Mouse (Mus musculus): ENCODE data around the gene Olfr286. TPM values are rescaled to one million over a fixed set of nuclear protein-coding genes. Genes with fewer than 3 reads are reported as not detected.

The Olfr286 gene
- polyA plus RNA-seq, 1 experiment from 2014 or later = not detected

DNA sequence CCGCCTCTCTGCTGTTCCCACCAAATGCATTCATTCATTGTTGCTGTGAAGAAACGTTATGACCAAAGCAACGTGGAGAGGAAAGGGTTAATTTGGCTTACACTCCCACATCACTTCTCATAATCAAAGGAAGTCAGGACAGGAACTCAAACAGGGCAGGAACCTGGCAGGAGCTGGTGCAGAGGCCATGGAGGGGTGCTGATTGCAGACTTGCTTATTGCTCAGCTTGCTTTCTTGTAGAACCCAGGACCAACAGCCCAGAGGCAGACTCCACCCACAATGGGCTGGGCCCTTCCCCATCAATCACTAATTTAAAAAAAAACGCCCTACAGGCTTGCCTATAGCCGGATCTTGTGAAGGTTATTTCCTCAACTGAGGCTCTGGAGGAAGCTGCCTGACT lies 20.1 kb downstream of the Olfr286 start:
- no peaks in the 10 kb centered on the region for H3K4me1 ChIP-seq (ENCODE audit: control insufficient read depth, insufficient read depth, low read length)
- H3K9me3 ChIP-seq (ENCODE audit: control insufficient read depth, low read depth, low read length) = no peaks in the 10 kb centered on the region
- no peaks in the 10 kb centered on the region for H3K36me3 ChIP-seq (ENCODE audit: control insufficient read depth, insufficient read depth, low read length)
- ATAC-seq (ENCODE audit: insufficient number of reproducible peaks, insufficient read depth, low FRiP score, low read depth) = no peak
- no peak overlapping the region for H3K27ac ChIP-seq (ENCODE audit: low read length)
- no peaks in the 10 kb centered on the region for H3K27me3 ChIP-seq (ENCODE audit: control insufficient read depth, insufficient read depth, low read length)
- WGBS = 60% methylated on average over 5 of the region's 5 CpGs
- no peak overlapping the region for H3K4me3 ChIP-seq (ENCODE audit: low read depth, low read length)
- no peak overlapping the region for H3K9ac ChIP-seq (replicated peaks; ENCODE audit: low read depth, low read length)
- H3K4me2 ChIP-seq (replicated peaks; ENCODE audit: low read depth, low read length) = no peak overlapping the region

DNA sequence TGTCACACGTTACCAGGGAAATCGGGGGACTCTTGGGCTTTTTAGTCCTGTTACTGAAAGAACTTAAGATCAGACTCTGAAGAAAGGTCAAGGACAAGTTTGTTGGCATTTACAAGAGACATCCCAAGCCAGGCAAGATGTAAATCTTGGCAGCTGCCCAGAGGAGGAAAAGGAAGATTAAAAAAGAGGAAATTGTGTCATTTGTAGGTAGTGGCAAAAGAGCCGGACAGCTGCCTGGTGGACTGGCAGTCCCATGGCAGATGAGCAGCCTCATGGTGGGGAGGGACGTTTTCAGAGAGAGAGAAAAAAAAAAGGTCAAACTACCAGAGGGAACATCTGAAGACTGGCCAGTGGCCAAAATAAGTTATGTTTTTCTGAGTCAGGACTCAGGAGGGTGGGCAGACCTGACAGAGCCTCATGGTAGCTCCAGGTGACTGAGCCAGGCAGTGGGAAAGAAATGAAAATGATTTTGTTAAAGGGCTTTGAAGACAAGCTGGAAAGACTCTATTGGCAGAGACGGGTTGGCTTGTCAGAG lies 20.8 kb downstream of the Olfr286 start:
- Histone ChIP-seq H3K27ac (ENCODE audit: low read length) (no peak overlapping the region), H3K9ac (replicated peaks; ENCODE audit: low read depth, low read length) (no peak overlapping the region), H3K4me3 (ENCODE audit: low read depth, low read length) (no peak overlapping the region), H3K4me2 (replicated peaks; ENCODE audit: low read depth, low read length) (no peak overlapping the region), H3K9me3 (ENCODE audit: control insufficient read depth, low read depth, low read length) (no peaks in the 10 kb centered on the region), H3K27me3 (ENCODE audit: control insufficient read depth, insufficient read depth, low read length) (no peaks in the 10 kb centered on the region), H3K4me1 (ENCODE audit: control insufficient read depth, insufficient read depth, low read length) (no peaks in the 10 kb centered on the region), H3K36me3 (ENCODE audit: control insufficient read depth, insufficient read depth, low read length) (no peaks in the 10 kb centered on the region)
- WGBS = 72% methylated on average over 5 of the region's 5 CpGs
- no peak for ATAC-seq (ENCODE audit: insufficient number of reproducible peaks, insufficient read depth, low FRiP score, low read depth)

- no peaks in the 10 kb centered on the region for H3K36me3 ChIP-seq (ENCODE audit: control insufficient read depth, insufficient read depth, low read length)
- H3K9ac ChIP-seq (replicated peaks; ENCODE audit: low read depth, low read length) = no peak overlapping the region
- H3K27ac ChIP-seq (ENCODE audit: low read length) = no peak overlapping the region
- 75% methylated on average over 7 of the region's 7 CpGs for WGBS
- no peaks in the 10 kb centered on the region for H3K27me3 ChIP-seq (ENCODE audit: control insufficient read depth, insufficient read depth, low read length)
- no peaks in the 10 kb centered on the region for H3K4me1 ChIP-seq (ENCODE audit: control insufficient read depth, insufficient read depth, low read length)
- no peaks in the 10 kb centered on the region for H3K9me3 ChIP-seq (ENCODE audit: control insufficient read depth, low read depth, low read length)
- no peak overlapping the region for H3K4me2 ChIP-seq (replicated peaks; ENCODE audit: low read depth, low read length)
- ATAC-seq (ENCODE audit: insufficient number of reproducible peaks, insufficient read depth, low FRiP score, low read depth) = no peak
- no peak overlapping the region for H3K4me3 ChIP-seq (ENCODE audit: low read depth, low read length)
Measured at GRCm38 (mm10) chr15:98209676-98210075, 24.6 kb downstream of the Olfr286 start.

GRCm38 (mm10) chr15:98195442-98195841 lies 38.8 kb downstream of the Olfr286 start, which contains the start of gene Olfr288:
Gene Olfr288 (minus strand): TSS chr15:98195542.
- H3K27me3 ChIP-seq (ENCODE audit: control insufficient read depth, insufficient read depth, low read length) = no peaks in the 10 kb centered on the region
- H3K27ac ChIP-seq (ENCODE audit: low read length) = no peak within 1 kb of the TSS
- WGBS = 66% methylated on average over 3 of the region's 3 CpGs
- no peaks in the 10 kb centered on the region for H3K36me3 ChIP-seq (ENCODE audit: control insufficient read depth, insufficient read depth, low read length)
- H3K4me2 ChIP-seq (replicated peaks; ENCODE audit: low read depth, low read length) = no peak within 1 kb of the TSS
- no peak within 1 kb of the TSS for H3K9ac ChIP-seq (replicated peaks; ENCODE audit: low read depth, low read length)
- H3K4me3 ChIP-seq (ENCODE audit: low read depth, low read length) = no peak within 1 kb of the TSS
- ATAC-seq (ENCODE audit: insufficient number of reproducible peaks, insufficient read depth, low FRiP score, low read depth) = no peak
- H3K4me1 ChIP-seq (ENCODE audit: control insufficient read depth, insufficient read depth, low read length) = no peaks in the 10 kb centered on the region
- no peaks in the 10 kb centered on the region for H3K9me3 ChIP-seq (ENCODE audit: control insufficient read depth, low read depth, low read length)

DNA sequence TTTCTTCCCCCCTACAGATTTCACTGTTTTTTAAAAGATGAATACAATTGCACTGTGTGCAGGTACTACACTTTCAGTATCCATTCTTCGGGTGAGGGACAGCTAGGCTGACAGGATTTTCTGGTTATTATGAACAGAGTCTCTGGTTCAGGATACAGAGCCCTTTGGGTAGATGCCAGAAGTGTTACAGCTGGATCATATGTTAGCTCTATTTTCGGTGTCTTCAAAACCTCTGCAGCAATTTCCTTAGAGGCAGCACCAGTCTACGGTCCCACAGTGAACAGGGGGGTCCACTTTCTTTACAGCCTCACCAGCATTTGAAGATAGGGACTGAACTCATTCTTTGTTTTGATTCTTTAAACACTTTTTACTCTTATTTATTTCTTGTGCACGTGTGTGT lies 49.8 kb downstream of the Olfr286 start:
- H3K36me3 ChIP-seq (ENCODE audit: control insufficient read depth, insufficient read depth, low read length) = no peaks in the 10 kb centered on the region
- no peaks in the 10 kb centered on the region for H3K4me1 ChIP-seq (ENCODE audit: control insufficient read depth, insufficient read depth, low read length)
- H3K27ac ChIP-seq (ENCODE audit: low read length) = no peak overlapping the region
- H3K9ac ChIP-seq (replicated peaks; ENCODE audit: low read depth, low read length) = no peak overlapping the region
- no peaks in the 10 kb centered on the region for H3K9me3 ChIP-seq (ENCODE audit: control insufficient read depth, low read depth, low read length)
- no peak overlapping the region for H3K4me3 ChIP-seq (ENCODE audit: low read depth, low read length)
- ATAC-seq (ENCODE audit: insufficient number of reproducible peaks, insufficient read depth, low FRiP score, low read depth) = no peak
- WGBS = 61% methylated on average over 4 of the region's 4 CpGs
- no peak overlapping the region for H3K4me2 ChIP-seq (replicated peaks; ENCODE audit: low read depth, low read length)
- no peaks in the 10 kb centered on the region for H3K27me3 ChIP-seq (ENCODE audit: control insufficient read depth, insufficient read depth, low read length)

DNA sequence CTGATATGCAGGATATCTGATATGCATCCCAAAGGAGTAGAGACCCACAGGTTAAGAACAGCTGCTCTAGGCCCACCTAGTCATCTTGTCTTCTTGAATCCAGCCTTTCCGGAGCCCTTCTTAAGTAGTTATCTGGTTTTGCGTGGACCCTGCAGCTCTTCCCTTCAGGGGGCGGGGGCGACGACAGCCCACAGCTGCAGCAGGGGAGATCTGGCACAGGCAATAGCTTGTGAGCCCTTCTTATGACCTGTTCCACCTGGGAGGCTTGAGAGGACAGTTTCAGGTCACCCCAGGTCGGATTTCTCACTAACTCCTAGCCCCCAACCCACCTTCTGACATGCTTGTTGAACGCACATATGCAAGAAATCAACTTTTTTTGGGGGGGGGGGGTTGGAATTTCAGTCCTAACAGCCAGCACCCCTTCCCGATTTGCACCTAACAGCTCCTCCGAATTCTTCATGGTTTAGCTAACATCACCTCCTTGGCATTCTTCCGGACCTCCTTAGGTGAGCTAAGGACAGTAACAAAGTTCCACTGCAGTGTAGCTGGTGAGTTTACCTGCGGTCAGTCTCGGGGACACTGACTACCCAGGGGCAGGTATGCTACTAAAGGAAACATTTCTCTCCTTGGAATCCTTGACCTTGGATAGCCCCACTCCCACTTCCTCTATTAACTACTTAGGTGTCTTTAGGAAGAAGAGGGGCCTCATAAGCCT lies 52.2 kb downstream of the Olfr286 start:
- H3K4me3 ChIP-seq (ENCODE audit: low read depth, low read length) = no peak overlapping the region
- H3K4me2 ChIP-seq (replicated peaks; ENCODE audit: low read depth, low read length) = no peak overlapping the region
- no peaks in the 10 kb centered on the region for H3K4me1 ChIP-seq (ENCODE audit: control insufficient read depth, insufficient read depth, low read length)
- WGBS = 68% methylated on average over 12 of the region's 12 CpGs
- no peak for ATAC-seq (ENCODE audit: insufficient number of reproducible peaks, insufficient read depth, low FRiP score, low read depth)
- H3K9ac ChIP-seq (replicated peaks; ENCODE audit: low read depth, low read length) = no peak overlapping the region
- no peaks in the 10 kb centered on the region for H3K36me3 ChIP-seq (ENCODE audit: control insufficient read depth, insufficient read depth, low read length)
- no peak overlapping the region for H3K27ac ChIP-seq (ENCODE audit: low read length)
- no peaks in the 10 kb centered on the region for H3K27me3 ChIP-seq (ENCODE audit: control insufficient read depth, insufficient read depth, low read length)
- no peaks in the 10 kb centered on the region for H3K9me3 ChIP-seq (ENCODE audit: control insufficient read depth, low read depth, low read length)

- H3K27me3 ChIP-seq (ENCODE audit: control insufficient read depth, insufficient read depth, low read length) = no peaks in the 10 kb centered on the region
- WGBS = under 1% methylated on average over 30 of the region's 30 CpGs
- no peaks in the 10 kb centered on the region for H3K9me3 ChIP-seq (ENCODE audit: control insufficient read depth, low read depth, low read length)
- H3K4me1 ChIP-seq (ENCODE audit: control insufficient read depth, insufficient read depth, low read length) = no peaks in the 10 kb centered on the region
- peak; percentile 97 for ATAC-seq (ENCODE audit: insufficient number of reproducible peaks, insufficient read depth, low FRiP score, low read depth)
- H3K9ac ChIP-seq (replicated peaks; ENCODE audit: low read depth, low read length) = no peak overlapping the region
- peak overlapping the region; percentile 42 for H3K4me2 ChIP-seq (replicated peaks; ENCODE audit: low read depth, low read length)
- no peaks in the 10 kb centered on the region for H3K36me3 ChIP-seq (ENCODE audit: control insufficient read depth, insufficient read depth, low read length)
- no peak overlapping the region for H3K27ac ChIP-seq (ENCODE audit: low read length)
- peak overlapping the region; percentile 40 for H3K4me3 ChIP-seq (ENCODE audit: low read depth, low read length)
Measured at GRCm38 (mm10) chr15:98181132-98181711, 53.0 kb downstream of the Olfr286 start.

- Histone ChIP-seq H3K36me3 (ENCODE audit: control insufficient read depth, insufficient read depth, low read length) (no peaks in the 10 kb centered on the region), H3K27me3 (ENCODE audit: control insufficient read depth, insufficient read depth, low read length) (no peaks in the 10 kb centered on the region), H3K4me3 (ENCODE audit: low read depth, low read length) (peak overlapping the region; percentile 40), H3K27ac (ENCODE audit: low read length) (no peak overlapping the region), H3K9ac (replicated peaks; ENCODE audit: low read depth, low read length) (no peak overlapping the region), H3K4me1 (ENCODE audit: control insufficient read depth, insufficient read depth, low read length) (no peaks in the 10 kb centered on the region), H3K9me3 (ENCODE audit: control insufficient read depth, low read depth, low read length) (no peaks in the 10 kb centered on the region), H3K4me2 (replicated peaks; ENCODE audit: low read depth, low read length) (peak overlapping the region; percentile 42)
- 7% methylated on average over 26 of the region's 26 CpGs for WGBS
- no peak for ATAC-seq (ENCODE audit: insufficient number of reproducible peaks, insufficient read depth, low FRiP score, low read depth)
Measured at GRCm38 (mm10) chr15:98180567-98181131, 53.6 kb downstream of the Olfr286 start.
